Mouse (Mus musculus): ENCODE data around the gene Klhdc4.

Gene Klhdc4

GRCm38 (mm10) chr8:121829048-121829776 is at the start of gene Klhdc4:
TSS of gene Klhdc4 (minus strand) at chr8:121829569.
- DNase-seq, result peak; percentile 86 to 89

- DNase-seq, result no peak
Observed at GRCm38 (mm10) chr8:121877828-121878480, 48.6 kb upstream of the Klhdc4 start.

GRCm38 (mm10) chr8:121877212-121877611 is 47.8 kb upstream of the Klhdc4 start:
- no peak for DNase-seq

- DNase-seq, result no peak
Observed at GRCm38 (mm10) chr8:121875517-121875916, 46.1 kb upstream of the Klhdc4 start.

- no peak for DNase-seq
Observed at GRCm38 (mm10) chr8:121875045-121875444, 45.7 kb upstream of the Klhdc4 start.

- DNase-seq, result peak; percentile 65 to 79
Observed at GRCm38 (mm10) chr8:121874031-121874430, 44.7 kb upstream of the Klhdc4 start.

GRCm38 (mm10) chr8:121871833-121872440 is 42.6 kb upstream of the Klhdc4 start:
- DNase-seq, result peak in 1 of 2 experiments; percentile 15

GRCm38 (mm10) chr8:121870190-121870589 is 40.8 kb upstream of the Klhdc4 start:
- DNase-seq, result no peak

GRCm38 (mm10) chr8:121868896-121869295 is 39.5 kb upstream of the Klhdc4 start:
- no peak for DNase-seq

- DNase-seq, result no peak
Observed at GRCm38 (mm10) chr8:121868196-121868595, 38.8 kb upstream of the Klhdc4 start.

GRCm38 (mm10) chr8:121865356-121865755 is 36.0 kb upstream of the Klhdc4 start:
- no peak for DNase-seq

GRCm38 (mm10) chr8:121861806-121862548 is 32.6 kb upstream of the Klhdc4 start:
- no peak for DNase-seq

- no peak for DNase-seq
Observed at GRCm38 (mm10) chr8:121861276-121861675, 31.9 kb upstream of the Klhdc4 start.

- DNase-seq, result no peak
Observed at GRCm38 (mm10) chr8:121857747-121858146, 28.4 kb upstream of the Klhdc4 start.

GRCm38 (mm10) chr8:121857331-121857730 is 28.0 kb upstream of the Klhdc4 start:
- no peak for DNase-seq

GRCm38 (mm10) chr8:121856071-121856746 is 26.8 kb upstream of the Klhdc4 start:
- no peak for DNase-seq

GRCm38 (mm10) chr8:121853586-121853985 is 24.2 kb upstream of the Klhdc4 start:
- DNase-seq, result no peak

- no peak for DNase-seq
Observed at GRCm38 (mm10) chr8:121852464-121852863, 23.1 kb upstream of the Klhdc4 start.

- DNase-seq, result no peak
Observed at GRCm38 (mm10) chr8:121851716-121852115, 22.3 kb upstream of the Klhdc4 start.

- DNase-seq, result peak; percentile 90 to 96
Observed at GRCm38 (mm10) chr8:121850821-121851470, 21.6 kb upstream of the Klhdc4 start.

GRCm38 (mm10) chr8:121850436-121850820 is 21.1 kb upstream of the Klhdc4 start:
- DNase-seq, result no peak

- peak; percentile 59 to 79 for DNase-seq
Observed at GRCm38 (mm10) chr8:121850018-121850417, 20.6 kb upstream of the Klhdc4 start.

Measured in kidney, postnatal 36 days (tissue).